Mouse (Mus musculus) spleen, postnatal 4 days (tissue): ENCODE data around the gene Slc1a2.

Experiments
- DNase-seq, 2 experiments: peaks; one replicate each; pipeline ENCODE4 v3.0.0; 2022; ENCODE audit warnings: low spot score in 2 of 2

Gene Slc1a2

DNA sequence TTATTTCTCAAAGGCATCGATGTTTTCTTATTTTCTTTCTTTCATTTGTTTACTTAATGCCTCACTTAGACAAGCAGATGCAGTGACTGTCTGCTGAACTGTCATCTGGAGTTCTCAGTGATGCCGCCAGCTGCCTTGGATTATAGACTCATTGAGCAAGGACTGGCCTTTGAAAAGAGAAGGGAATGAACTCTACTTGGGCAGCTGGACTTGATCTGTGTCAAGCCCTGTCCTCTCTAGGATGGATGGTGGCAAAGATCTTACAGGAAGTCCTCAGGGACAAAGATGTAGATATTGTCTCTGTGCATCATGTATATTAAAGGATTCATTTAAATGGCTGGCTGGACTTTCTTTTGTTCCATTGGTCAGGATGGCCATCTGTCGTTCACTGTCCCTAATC is 5.4 kb downstream of the Slc1a2 start:
- DNase-seq = no peak

DNA sequence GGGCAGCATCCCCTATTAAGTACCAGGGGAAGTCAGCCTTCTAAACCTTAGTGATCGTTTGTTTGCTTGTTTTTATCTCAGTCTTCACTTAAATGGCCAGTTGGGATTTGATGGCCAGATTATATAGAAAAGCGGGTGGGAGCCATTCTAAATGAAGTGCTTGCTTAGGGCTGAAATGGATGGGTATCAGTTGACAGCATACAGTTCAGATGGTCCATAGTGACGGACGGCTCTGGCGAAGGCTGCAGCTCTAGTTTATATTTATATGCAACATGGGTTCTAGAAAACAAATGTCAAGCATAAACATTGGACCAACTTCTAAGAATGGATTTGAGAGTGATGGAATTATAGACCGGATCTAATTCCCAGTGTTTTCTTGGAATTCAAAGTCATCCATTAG is 9.5 kb downstream of the Slc1a2 start:
- DNase-seq = no peak

- no peak for DNase-seq
These were observed 11.1 kb downstream of the Slc1a2 start for GRCm38 (mm10) chr2:102669580-102669979.

GRCm38 (mm10) chr2:102674582-102674981 is 16.1 kb downstream of the Slc1a2 start:
- no peak for DNase-seq

GRCm38 (mm10) chr2:102675275-102675674 is 16.8 kb downstream of the Slc1a2 start:
- peak; percentile 34 to 83 for DNase-seq

GRCm38 (mm10) chr2:102676716-102677312 is 18.4 kb downstream of the Slc1a2 start:
- no peak for DNase-seq

- DNase-seq = no peak
These were observed 18.9 kb downstream of the Slc1a2 start for GRCm38 (mm10) chr2:102677400-102677799.

DNA sequence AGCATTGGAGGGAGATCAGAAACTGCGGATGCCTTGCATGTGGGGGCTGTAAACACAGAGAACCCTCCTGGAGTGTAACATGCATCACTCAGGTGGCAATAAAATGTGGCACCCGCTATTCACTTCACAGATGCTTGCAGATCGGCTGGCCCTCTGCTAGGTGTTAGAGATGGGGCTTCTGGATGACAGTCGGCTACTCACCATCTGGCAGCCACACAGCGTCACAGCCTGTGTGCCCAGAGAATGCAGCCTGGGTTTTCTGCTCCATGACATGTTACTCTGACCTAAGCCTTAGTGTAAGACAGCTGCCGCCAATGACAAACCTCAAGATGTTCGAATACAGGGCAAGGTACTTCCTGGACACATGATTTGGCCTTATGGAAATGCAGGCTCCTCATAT is 22.9 kb downstream of the Slc1a2 start:
- no peak for DNase-seq

DNA sequence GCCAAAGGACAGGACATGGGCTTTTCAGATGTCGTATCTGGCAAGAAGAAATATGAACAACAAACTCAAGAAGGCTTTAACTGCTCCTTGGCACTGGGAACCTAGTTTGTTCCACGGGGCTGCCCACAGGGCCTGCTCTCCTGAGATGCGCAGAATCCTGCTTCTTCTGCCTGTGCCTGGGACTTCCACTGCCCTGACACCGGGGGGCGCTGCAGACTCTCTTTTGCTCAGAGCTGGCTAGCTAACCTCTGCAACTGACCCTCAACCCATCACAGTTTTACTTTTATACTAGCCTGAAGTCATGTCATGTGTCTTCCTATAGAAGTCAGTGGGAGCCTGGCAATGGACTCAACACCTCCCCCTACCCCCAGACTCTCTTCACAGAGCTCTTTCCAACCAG is 23.7 kb downstream of the Slc1a2 start:
- DNase-seq = peak; percentile 47 to 82

- no peak for DNase-seq
These were observed 27.1 kb downstream of the Slc1a2 start for GRCm38 (mm10) chr2:102685371-102686107.

- DNase-seq = no peak
These were observed 27.6 kb downstream of the Slc1a2 start for GRCm38 (mm10) chr2:102686108-102686450.

GRCm38 (mm10) chr2:102693556-102693955 is 35.1 kb downstream of the Slc1a2 start:
- DNase-seq = no peak

GRCm38 (mm10) chr2:102694750-102695149 is 36.3 kb downstream of the Slc1a2 start:
- DNase-seq = no peak

- DNase-seq = no peak
These were observed 37.1 kb downstream of the Slc1a2 start for GRCm38 (mm10) chr2:102695541-102695940.

DNA sequence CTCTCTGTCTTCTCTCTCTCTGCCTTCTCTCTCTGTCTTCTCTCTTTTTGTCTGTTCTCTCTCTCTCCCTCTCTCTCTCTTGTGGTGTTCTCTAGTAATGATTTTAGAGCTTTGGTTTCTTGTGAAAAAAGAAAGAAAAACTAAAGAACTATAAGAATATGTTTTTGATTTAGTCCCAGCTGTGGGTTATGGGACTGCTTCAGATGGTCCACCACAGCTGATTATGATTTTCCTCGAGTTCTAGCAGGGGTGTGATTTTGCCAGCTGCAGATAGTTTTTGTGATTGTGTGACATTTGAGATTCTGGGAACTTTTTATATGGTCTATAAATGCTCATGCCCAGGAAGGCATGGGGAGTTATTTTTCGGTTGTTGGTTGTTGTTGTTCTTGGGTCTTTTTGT is 39.3 kb downstream of the Slc1a2 start:
- DNase-seq = no peak

- DNase-seq = no peak
These were observed 41.5 kb downstream of the Slc1a2 start for GRCm38 (mm10) chr2:102699921-102700320.

DNA sequence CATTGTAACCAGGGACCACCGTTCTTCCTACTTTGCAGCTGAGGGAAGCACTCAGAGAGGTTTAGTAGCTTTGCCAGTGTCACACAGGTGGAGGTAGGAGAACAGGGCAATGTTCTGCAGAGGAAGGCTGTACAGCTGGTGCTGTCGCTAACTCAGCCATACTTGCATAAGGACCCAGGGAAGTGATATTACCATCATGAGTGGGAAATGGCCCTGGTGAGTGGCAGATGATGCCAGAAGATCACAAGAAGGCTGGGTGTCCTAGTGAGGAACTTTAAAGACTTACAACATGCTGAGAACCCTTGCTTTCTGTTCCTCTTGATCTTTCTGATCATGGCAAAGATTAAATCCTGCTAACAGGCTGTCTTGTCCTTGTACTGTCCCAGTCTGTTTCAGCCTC is 42.2 kb downstream of the Slc1a2 start:
- no peak for DNase-seq

- no peak for DNase-seq
These were observed 42.9 kb downstream of the Slc1a2 start for GRCm38 (mm10) chr2:102701382-102701781.

DNA sequence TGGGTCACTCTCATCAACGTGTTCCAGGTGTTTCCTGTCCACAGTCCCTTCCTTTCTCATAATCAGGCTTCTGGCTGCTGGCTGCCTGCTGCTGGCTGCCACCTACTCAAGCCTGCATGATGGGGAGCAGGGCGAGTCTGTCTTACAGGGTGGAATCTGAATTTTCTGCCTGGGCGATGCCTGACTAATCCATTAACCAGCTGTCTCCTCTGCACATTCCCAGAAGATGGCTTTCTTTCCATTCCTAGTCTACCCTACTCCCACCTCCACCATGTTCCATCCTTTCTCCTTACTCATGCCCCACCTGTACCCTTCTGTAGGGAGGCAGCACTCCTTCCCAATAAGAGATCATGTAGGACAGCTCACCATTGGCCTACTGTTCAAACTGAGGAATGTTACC is 45.1 kb downstream of the Slc1a2 start:
- DNase-seq = no peak

DNA sequence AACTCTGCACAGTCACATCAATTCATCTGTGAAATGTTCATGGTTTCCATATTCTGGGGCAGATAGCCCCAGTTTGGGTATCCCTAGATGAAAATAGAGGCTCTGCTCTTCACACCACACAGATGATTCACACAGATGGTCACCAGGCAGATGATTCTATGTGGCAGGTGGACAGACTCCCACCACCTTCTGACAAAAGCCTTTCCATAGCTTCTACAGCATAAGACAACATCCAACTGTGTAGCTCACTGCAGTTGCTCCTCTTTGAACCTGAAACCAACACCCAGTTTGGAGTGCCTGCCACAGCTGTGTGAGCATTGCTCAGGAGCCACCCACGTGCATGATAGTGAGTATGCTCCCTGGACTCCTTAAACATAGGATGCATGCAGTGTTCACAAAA is 46.3 kb downstream of the Slc1a2 start:
- no peak for DNase-seq

GRCm38 (mm10) chr2:102711511-102711910 is 53.1 kb downstream of the Slc1a2 start:
- DNase-seq = no peak

GRCm38 (mm10) chr2:102712049-102712448 is 53.6 kb downstream of the Slc1a2 start:
- DNase-seq = no peak

- no peak for DNase-seq
These were observed 54.5 kb downstream of the Slc1a2 start for GRCm38 (mm10) chr2:102712678-102713628.
